Mouse (Mus musculus) liver, postnatal 0 days (tissue): ENCODE measurements at regions not wholly inside any gene's neighbourhood (a gene's known extent, or its start where the extent isn't known, plus 50 kb on each side); places are given as distances from the start of the nearest gene placed in this dataset.

Experiments
- CTCF ChIP-seq: sonication (generic); IDR thresholded peaks from 2 replicates; pipeline ENCODE4 v1.5.1; 2016; ENCODE audit warnings: antibody characterized with exemption, low read depth
- EP300 ChIP-seq: IDR thresholded peaks from 2 replicates; pipeline ENCODE4 v1.6.1; 2016; ENCODE audit warnings: antibody characterized with exemption, low read depth, mild to moderate bottlenecking

DNA sequence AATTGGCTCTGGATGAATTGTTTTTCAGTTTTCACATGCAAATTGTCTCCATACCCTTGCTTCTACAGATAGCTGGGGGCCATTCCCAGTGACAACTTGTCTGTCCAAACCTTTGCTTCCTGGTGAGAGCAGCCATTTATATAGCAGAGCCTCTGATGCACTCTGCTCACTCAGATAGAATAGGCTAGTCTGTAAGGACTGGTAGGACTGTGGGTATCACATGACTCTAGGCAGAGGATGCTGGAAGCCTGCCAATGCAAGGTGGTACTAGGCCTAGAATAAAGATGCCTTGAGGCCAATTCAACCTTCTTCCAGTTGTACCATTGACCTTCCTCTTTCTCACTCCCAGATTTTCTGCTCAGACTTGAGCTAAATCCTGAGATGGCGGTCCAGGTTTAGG lies 188.2 kb upstream of the Ntm start:
- TF ChIP-seq CTCF (no peak), EP300 (no peak)
